Mouse (Mus musculus): Measurements from ENCODE around the gene Tmem238l. TPM values are rescaled to one million over a fixed set of nuclear protein-coding genes. Genes with fewer than 3 reads are reported as not detected.

Tmem238l gene
- total RNA-seq (2021) = not detected
- long read RNA-seq, experiment 1 = 0 reads
- long read RNA-seq, experiment 2 = 0 reads

GRCm38 (mm10) chr11:66956303-66956702, at the start of gene Tmem238l:
Tmem238l (plus strand) TSS chr11:66956638.
- no peak for DNase-seq (ENCODE audit: low spot score in 2 of 2)

- no peak for DNase-seq (ENCODE audit: low spot score in 2 of 2)
These were observed 44.6 kb upstream of the Tmem238l start, which contains the start of gene Pirt for GRCm38 (mm10) chr11:66911811-66912210. Pirt (plus strand) TSS chr11:66911981.

GRCm38 (mm10) chr11:66912531-66913458, 43.6 kb upstream of the Tmem238l start:
- DNase-seq (ENCODE audit: low spot score in 2 of 2) = no peak

- peak; percentile 36 to 58 for DNase-seq (ENCODE audit: low spot score in 2 of 2)
These were observed 42.2 kb upstream of the Tmem238l start for GRCm38 (mm10) chr11:66914249-66914648.

- DNase-seq (ENCODE audit: low spot score in 2 of 2) = no peak
These were observed 36.4 kb upstream of the Tmem238l start for GRCm38 (mm10) chr11:66920012-66920411.

- no peak for DNase-seq (ENCODE audit: low spot score in 2 of 2)
These were observed 32.2 kb upstream of the Tmem238l start for GRCm38 (mm10) chr11:66924095-66924823.

- DNase-seq (ENCODE audit: low spot score in 2 of 2) = no peak
These were observed 28.1 kb upstream of the Tmem238l start for GRCm38 (mm10) chr11:66928311-66928710.

GRCm38 (mm10) chr11:66932827-66933599, 23.4 kb upstream of the Tmem238l start:
- DNase-seq (ENCODE audit: low spot score in 2 of 2) = no peak

- no peak for DNase-seq (ENCODE audit: low spot score in 2 of 2)
These were observed 21.8 kb upstream of the Tmem238l start for GRCm38 (mm10) chr11:66934428-66935173.

GRCm38 (mm10) chr11:66942011-66942410, 14.4 kb upstream of the Tmem238l start:
- no peak for DNase-seq (ENCODE audit: low spot score in 2 of 2)

GRCm38 (mm10) chr11:66945224-66945767, 11.1 kb upstream of the Tmem238l start:
- no peak for DNase-seq (ENCODE audit: low spot score in 2 of 2)

- DNase-seq (ENCODE audit: low spot score in 2 of 2) = no peak
These were observed 9.9 kb upstream of the Tmem238l start for GRCm38 (mm10) chr11:66946521-66946920.

GRCm38 (mm10) chr11:66946922-66947321, 9.5 kb upstream of the Tmem238l start:
- DNase-seq (ENCODE audit: low spot score in 2 of 2) = no peak

GRCm38 (mm10) chr11:66960797-66961196, 4.4 kb downstream of the Tmem238l start:
- DNase-seq (ENCODE audit: low spot score in 2 of 2) = no peak

- no peak for DNase-seq (ENCODE audit: low spot score in 2 of 2)
These were observed 5.2 kb downstream of the Tmem238l start for GRCm38 (mm10) chr11:66961447-66962176.

GRCm38 (mm10) chr11:66963462-66963861, 7.0 kb downstream of the Tmem238l start:
- DNase-seq (ENCODE audit: low spot score in 2 of 2) = no peak

- no peak for DNase-seq (ENCODE audit: low spot score in 2 of 2)
These were observed 10.2 kb downstream of the Tmem238l start for GRCm38 (mm10) chr11:66966500-66967116.

GRCm38 (mm10) chr11:66968575-66968974, 12.1 kb downstream of the Tmem238l start:
- DNase-seq (ENCODE audit: low spot score in 2 of 2) = no peak

- no peak for DNase-seq (ENCODE audit: low spot score in 2 of 2)
These were observed 17.1 kb downstream of the Tmem238l start for GRCm38 (mm10) chr11:66973507-66973906.
